Mouse (Mus musculus) E14TG2a.4 (cell line): ENCODE results near the gene Ppp4r3a.

Source experiments
- CTCF ChIP-seq: conservative IDR thresholded peaks from 2 replicates; pipeline ENCODE4 v1.5.1; 2014; ENCODE audit warnings: low read length
- NANOG ChIP-seq: IDR thresholded peaks from 2 replicates; pipeline ENCODE4 v1.6.1; 2014; ENCODE audit warnings: borderline replicate concordance, low read length, mixed read lengths
- POU5F1 ChIP-seq: IDR thresholded peaks from 2 replicates; pipeline ENCODE4 v1.6.1; 2014; ENCODE audit warnings: low read length, borderline replicate concordance

DNA sequence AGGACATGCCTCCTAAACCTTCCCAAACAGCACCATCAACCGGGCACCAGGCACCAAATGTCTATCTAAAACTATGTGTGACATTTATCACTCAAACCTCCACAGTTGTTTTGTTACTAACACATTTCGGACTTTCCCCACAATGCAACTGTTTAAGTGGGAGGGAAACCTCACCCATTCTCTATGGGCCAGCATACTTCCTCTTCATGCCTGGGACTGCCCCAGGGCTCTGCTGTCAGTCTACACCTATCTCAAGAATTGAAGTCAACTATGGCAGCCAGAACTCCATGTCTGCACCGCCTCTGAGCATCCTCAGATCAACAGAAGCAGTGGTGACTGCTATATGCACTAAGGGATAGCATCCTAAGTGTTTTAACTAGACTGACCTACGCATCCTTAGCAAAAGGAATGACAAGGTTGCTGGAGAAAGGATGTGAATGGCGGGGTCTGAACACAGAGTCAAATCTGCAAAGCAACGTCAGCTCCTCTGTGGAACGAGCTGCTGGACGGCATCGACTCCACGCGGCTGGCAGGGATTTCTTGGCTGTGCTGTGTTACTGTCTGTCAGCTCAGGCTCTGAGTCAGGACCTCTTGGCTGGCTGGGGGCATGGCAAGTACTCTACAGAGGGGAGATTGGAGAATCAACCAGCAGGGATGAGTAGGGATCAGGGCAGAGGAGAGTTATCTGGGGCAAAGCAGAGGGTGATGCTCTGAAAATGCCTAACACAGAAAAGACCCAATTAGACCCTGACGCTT lies 77.7 kb downstream of the Ppp4r3a start:
- TF ChIP-seq CTCF = no peak
- TF ChIP-seq POU5F1 = no peak
- no peak for TF ChIP-seq NANOG
